Mouse (Mus musculus): ENCODE measurements at regions not wholly inside any gene's neighbourhood (a gene's known extent, or its start where the extent isn't known, plus 50 kb on each side); places are given as distances from the start of the nearest gene placed in this dataset.

- no peak for DNase-seq (ENCODE audit: low spot score)
Observed at GRCm38 (mm10) chr13:97520988-97521547, 239.4 kb downstream of the Gm10260 start.

DNA sequence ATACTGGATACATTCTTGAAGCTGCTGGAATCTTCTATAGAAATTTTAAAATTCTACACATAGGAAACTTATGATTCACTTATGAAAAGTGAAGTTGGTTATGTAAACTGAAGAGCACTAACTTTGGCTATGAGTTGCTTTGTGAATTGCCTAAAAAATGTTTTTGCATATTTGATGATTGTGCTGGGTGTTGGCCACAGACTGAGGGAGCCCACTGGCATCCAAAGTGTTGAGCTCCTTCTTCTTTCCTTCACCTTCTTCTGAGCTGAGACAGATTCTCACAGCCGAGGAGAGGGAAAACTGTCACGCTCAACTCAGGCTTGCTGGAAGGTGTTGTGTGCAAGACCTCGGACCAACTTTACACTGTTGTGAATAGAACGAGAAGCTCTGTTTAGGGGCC lies 243.7 kb downstream of the Gm10260 start:
- DNase-seq (ENCODE audit: low spot score) = no peak

DNA sequence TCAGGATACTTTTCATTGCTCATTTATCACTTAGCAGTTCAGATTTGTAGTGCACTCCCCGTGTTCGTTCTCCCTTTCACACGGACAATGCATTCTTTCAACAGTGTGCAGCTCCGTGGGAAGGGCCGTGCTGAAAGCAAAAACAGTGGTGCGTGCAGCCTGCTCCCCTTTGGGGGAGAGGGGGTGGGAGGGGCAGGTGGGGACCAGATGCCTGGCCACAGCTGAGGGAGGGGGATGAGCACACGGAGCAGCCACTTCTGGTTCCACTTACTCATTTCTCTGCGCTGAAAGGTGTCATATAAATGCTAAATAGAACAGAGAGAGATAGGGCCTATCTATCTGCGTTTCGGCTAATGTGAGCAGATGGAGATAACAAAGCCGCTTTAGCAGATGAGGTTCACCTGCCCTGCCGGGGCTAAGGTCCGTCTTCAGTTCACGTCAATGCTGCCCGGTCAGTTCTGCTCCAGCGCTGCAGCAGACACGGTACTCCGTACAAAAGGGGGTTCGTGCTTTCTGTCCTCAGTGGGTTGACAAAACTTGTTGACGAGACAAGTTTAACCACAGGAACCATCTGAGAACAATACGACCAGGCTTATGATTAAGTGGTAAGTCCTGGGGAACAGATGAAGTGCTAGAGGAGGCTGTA lies 245.9 kb downstream of the Gm10260 start:
- no peak for DNase-seq (ENCODE audit: low spot score)

DNA sequence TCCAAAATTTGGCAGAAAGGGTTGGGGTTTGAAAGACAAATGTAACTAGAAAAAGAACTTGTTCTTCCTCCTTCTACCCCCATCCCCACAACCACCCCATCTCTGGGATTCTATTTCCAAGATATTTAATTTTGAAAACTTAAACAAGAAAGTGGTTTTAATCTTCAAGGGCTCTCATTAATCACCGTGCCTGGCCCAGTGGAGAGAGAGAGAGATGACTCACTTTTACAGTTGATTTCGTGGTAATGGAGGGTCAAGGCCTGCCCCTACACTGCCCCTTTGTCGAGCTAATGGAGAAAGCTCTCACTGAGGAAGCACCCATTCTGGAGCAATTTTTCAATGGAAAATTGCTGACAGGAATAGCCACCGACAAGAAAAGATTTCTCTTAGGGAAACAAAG lies 247.9 kb downstream of the Gm10260 start:
- peak; percentile 67 for DNase-seq (ENCODE audit: low spot score)

DNA sequence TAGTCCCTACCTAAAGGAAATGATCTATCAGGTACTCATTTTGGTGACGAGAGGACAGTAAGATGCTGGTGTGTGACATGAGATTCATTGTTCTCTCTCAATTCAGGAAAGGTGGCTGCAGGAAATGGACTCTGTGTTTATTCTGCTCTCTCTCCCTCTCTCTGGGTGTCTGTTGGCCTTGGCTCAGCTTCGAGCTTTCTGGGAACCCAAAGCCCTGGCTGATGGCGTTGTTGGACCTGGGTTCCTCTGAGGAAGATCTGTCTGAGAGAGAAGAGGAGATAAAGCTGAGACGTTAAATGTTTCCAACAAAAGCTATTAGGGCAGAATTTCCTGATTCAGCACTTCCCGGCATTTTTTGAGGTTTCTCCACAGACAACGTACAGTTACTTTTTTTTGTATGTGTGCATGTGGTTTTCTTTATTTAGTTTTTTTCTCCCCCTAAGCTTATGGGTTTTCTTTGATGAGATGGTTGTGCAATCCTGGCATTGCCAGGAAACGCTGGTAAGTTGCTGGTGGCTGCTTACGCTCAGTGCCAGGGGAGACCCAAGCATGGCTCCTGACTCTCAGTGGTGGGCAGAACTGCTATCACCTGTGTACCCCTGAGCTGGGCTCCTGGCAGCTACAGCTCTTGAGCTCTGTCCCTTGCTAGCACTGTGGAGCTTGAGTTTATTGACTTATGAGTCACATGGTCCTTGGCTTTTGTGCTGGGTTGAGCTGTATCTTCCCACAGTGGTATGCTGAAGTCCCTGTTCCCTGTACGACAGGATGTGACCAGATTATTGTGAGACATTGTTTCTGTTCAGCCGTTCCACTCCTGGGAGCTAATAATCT lies 249.8 kb downstream of the Gm10260 start:
- no peak for DNase-seq (ENCODE audit: low spot score)

- no peak for DNase-seq (ENCODE audit: low spot score)
Observed at GRCm38 (mm10) chr13:97504949-97505348, 255.5 kb downstream of the Gm10260 start.

GRCm38 (mm10) chr13:97503955-97504739 lies 256.3 kb downstream of the Gm10260 start:
- no peak for DNase-seq (ENCODE audit: low spot score)

DNA sequence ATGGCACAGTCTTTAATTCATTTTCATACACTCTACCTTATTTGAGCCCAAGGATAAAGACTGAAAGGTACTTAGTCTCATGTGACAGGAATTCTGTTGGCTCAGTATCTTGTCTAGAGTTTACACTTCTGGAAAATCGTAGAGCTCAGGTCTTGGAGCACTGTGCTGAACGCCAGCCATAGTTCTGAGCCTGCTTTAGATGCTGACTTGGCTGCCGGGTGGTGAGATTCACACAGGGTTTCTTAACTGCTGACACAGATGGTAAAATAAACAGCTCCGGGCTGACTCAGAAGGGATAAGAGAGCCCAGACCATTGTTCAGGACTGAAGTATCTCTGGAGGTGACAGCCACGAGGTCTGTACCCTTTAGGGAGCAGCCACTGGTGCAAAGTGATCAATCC lies 257.0 kb downstream of the Gm10260 start:
- no peak for DNase-seq (ENCODE audit: low spot score)

GRCm38 (mm10) chr13:97500155-97500554 lies 259.2 kb downstream of the Enc1 start:
- no peak for DNase-seq (ENCODE audit: low spot score)

DNA sequence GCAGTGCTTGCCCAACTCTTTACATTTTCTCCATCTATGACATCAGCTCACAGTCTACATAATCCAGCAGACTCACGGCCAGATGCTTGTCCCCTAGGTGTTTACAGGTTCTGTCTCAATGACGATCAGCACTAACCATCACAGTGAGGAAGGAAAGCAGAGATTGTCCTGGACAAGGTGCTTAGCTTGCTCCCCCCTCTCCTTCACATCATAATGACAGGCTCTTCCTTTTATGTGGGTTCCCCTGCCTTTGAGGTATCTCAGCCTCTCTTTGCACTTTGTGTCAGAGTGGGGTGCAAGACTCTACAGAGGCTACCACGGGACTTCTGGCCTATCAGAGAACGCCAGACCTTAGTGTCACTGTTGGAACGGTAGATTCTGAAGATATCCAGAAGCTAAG lies 258.1 kb downstream of the Enc1 start:
- no peak for DNase-seq (ENCODE audit: low spot score)

DNA sequence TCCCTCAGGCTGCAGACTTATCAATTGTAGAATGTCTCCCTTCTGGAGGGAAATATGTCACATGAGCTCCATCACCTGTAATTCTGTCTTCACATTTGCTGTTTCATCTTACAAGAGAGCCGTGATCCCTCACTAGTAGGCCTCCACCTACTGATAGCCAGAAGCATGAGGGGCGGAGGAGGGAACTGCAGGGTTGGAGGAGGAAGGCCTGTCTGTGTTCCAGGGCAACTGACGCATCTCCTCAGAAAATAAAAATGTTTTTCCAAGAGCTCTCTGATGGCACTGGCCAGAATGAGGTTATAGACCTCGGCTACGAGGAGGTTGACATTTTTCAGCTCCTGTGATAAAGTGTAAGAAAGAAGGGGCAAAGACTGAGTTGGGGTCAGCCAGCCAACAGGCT lies 257.0 kb downstream of the Enc1 start:
- DNase-seq (ENCODE audit: low spot score) = no peak

DNA sequence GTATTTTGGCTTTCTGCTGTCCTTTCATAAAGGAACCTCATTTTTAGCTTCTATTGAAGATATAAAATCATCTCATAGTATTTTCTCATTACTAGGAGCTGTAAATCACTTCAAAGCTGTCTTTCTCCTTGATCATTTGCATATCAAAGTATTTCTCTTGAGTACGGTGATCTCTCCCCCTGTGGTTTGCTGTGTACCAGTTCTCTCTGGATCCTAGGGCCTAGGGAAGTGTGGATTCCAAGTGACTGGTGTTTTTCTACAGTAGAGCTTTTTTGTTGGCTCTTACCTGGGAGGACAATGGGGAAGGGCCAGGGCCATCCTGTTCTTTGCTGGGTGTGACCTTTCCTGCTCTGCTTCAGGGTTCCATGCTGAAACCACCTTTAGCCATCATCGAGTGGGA lies 253.9 kb downstream of the Enc1 start:
- no peak for DNase-seq (ENCODE audit: low spot score)

DNA sequence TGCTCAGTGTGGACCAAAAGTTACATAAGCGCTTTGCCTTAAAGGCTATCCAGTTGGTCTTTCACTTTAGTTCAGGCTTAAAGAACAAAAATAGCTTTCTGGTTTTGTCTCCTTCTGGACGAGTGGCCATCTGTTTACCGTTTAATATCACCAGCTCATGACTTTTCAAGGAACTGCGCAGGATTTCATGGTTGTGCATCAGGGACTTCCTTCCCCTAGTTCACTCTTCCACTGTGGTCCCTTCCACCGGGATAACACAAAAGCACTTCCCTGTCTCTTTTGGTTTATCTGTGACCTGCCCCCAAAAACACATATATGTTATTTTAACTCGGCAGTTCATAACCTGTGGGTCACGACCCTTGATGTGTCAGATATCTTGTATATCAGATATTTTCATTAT lies 252.9 kb downstream of the Enc1 start:
- no peak for DNase-seq (ENCODE audit: low spot score)

DNA sequence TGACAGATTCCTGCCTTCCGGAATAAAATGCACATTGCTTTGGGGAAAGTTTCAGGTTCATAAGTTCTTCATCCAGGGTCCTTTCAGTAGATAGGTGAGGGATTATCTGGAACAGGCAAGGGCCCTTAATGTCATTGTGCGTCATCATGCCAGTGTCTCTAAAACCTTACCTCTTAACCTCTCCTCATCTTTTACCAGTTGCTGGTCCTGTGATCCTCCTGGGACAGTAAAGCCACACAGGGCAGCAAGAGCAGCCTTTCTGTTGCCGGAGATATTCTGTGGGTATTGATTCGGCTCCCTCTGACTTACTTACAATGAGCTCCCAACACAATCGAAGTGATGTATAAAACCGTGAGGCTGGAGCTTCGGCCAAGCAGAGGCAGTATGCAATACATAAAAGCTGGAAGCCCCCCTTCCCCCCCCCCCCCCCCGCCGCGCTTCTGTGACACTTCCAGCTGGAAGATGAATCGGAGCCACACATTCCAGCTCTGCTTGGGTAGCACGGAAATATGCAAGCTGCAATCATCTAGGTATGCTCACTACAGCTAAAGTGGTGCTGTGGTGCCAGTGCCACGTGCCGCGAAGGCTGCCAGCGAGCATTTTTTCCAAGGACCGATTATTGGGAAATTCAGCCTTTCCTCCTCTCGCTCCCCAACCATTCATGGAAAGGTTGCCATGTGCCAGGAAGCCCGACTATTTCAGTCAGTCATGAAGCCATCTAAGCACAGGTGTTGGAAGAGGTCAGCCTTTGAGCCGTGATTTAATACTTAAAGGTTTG lies 252.2 kb downstream of the Enc1 start:
- no peak for DNase-seq (ENCODE audit: low spot score)

DNA sequence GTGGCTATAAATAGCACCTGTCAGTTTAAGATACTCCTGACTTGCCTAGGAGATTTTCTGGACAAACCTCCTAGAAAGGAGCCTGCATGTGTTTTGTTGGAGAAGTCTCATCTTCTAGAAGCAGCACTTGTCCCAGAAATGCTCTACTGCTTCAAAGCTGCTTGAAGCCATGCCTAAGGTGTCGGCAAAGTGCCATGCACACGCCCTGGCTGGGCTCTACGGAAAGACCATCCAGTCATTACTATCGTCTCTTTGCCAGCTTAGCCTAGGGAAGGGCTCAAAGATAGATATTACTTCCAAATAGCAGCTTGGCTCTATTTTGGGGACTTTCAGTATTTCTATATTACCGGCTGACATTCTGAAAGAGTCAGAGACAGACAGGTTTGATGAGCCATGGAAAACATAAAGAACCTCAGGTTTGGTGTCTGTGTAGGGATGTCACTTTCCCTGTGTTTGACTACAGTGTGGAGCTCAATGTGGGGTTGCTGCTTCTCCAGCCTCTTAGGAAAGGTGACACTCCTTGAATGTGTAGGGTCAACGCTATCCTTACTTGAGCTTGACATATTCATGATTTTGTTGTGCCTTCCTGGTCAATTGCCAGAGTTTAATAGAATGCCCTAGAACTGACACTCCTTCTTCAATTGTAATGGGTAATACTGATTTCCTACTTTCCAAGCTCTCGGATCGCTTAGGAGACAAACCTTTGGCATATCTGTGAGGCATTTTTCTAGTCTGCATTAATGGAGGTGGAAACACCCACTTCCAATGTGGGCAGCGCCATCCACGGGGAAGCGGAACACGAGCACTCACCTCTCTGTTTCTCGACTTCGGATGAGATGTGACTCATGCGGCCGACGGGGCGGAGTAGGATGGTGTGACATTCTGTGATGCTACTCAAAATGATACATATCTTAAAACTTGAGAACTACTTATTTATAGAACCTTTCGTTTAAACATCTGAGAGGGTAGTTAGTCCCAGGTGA lies 251.3 kb downstream of the Enc1 start:
- no peak for DNase-seq (ENCODE audit: low spot score)

DNA sequence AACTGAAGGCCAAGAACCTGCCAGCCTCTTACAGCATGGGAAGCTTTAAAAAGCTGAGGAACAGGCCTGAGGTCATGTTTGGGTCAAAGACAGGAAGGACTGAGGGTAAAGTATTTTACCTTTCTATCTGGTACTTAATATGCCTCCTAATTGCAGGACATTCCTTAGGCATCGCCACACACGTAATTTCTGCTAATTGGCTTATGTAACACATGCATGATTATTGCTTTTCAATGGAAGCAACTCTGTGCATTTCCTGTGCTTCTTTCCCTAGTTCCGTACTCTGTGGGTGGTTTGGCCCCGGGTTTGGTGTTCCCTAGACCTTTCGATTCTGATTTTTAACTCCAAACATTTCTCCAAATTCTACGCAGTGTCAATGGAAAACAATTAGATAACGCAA lies 249.2 kb downstream of the Enc1 start:
- no peak for DNase-seq (ENCODE audit: low spot score)

DNA sequence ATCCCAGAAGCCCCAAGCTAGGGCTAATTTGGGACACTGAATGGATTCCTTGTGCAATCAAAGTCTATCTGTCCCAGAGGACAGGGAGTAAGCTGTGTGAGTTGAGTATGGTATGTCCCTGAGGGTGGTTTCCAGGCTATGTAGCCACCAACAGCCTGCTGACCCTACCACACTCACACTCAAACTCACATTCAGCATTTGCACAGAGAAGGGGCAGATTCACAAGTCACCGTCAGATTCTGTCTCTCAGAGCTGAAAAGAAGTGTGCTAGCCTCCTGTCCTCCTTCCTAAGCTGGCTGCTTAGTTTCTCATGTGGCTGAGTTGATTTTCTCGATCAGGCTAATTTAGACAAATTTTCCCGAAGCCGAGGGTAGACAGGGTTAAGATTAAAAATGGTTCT lies 248.8 kb downstream of the Enc1 start:
- DNase-seq (ENCODE audit: low spot score) = no peak

DNA sequence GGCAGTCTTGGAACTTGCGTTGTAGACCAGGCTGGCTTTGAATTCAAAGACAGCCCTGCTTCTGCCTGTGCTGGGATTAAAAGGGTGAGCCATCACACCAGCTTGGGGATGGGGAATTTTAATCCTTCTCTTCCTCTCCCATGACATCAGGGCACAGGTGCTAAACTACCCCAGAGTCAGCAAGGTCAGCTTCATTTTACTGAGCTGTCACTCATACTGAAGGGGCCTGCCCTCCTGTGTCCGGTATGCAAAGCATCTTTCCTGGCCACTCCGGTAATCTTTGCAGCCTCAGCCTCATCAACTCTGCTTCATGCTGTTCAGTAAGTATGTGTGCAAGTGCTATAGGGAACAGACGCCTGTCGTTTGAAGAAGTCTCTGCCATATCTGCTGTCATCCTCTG lies 248.1 kb downstream of the Enc1 start:
- no peak for DNase-seq (ENCODE audit: low spot score)

- DNase-seq (ENCODE audit: low spot score) = no peak
Observed at GRCm38 (mm10) chr13:97488518-97488917, 247.6 kb downstream of the Enc1 start.

DNA sequence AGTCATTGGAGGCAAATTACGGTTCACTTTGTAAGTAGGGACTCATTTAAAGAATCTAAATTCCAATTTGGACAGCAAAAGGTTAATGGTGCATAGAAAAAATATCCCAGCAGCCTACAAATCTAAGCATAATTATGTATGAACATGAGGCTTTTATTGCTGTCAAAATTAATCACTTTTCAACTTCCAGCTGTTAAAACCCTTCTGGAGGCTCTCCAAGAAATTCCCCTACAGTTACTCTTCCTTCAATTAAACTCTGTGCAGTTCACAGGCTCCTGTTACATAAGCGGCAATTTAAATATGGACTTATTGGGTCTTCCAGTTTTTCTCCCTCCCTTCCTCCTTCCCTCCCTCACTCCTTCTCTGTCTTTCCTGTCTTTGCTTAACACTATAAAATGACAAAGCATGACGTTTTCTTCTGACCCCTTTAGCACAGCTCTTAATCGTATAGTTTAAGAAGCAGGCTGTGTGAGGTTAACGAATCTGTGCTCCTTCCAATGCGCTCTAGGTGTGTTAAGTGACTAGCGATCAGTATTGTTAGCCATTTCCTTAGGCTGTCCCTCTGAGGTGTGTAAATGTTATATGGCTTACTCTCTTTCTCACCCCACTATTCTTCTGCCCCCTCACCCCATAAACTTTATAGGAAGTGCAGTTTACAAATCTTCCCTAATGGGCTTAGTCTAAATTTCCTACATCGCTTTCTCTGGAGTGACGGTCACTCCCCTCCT lies 247.0 kb downstream of the Enc1 start:
- no peak for DNase-seq (ENCODE audit: low spot score)
